ENCODE assay signal across 12 mouse cellular contexts in the genomic region with DNA sequence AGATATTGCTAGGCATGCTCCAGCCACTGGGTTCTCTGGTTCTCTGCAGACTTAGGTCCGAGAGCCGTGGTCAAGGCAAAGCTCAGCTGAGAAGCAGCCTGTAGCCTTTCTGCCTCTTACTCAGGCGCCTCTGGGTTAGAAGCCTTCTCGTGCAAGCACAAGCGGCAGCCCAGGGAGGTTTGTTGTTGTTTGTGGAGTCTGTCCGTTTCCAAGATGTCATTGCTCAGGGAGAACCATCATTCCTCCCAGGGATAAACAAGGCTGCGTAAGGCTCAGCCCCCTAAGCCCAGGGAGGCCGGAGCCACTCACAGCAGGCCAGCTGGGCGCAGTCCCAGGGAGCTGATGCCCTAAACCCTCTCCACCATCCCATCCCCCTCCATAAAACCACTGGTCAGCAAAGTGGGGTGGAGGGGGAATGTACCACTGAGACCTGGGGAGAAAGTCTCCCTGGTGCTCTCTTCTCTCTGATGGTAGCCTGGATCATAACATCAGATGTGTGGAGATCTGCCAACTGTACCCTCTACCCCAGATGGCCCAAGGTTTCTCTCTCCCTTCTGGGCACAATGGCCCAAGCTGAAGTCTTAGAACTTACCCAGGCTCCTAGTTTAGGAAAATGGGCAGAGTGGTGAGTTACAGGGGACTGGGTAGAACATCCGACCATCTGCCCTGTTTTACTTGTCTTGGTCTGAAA.
A peak's percentile ranks its signal among the peaks of the same experiment; 100 is the strongest.
DNase-seq lines count a peak whose midpoint lies in the region; ATAC-seq and TF ChIP-seq lines count a peak whose summit lies in the region.
"Had no signal": no experiment of that assay in that cellular context is flagged by ENCODE, and none has a peak within 500 bp of the region (broad histone marks: within the 10 kb centered on the region; RNA-seq: fewer than 3 reads in every experiment).

No protein-coding gene starts in this region.

- H3K4me1 ChIP-seq in lung, embryonic 15.5 days, result peaks cover 38% of the 10 kb centered on the region
- peaks cover 56% of the 10 kb centered on the region for H3K4me1 ChIP-seq in forebrain, embryonic 15.5 days
- H3K4me1 ChIP-seq in intestine, embryonic 16.5 days (ENCODE audit: control insufficient read depth, insufficient read depth, low read length), result peaks cover 34% of the 10 kb centered on the region
- H3K4me1 ChIP-seq in olfactory bulb, adult 2 months (ENCODE audit: control insufficient read depth, insufficient read depth, low read length), result peaks cover 36% of the 10 kb centered on the region

- no peak for DNase-seq in lung, postnatal 25 days (ENCODE audit: low spot score)
- DNase-seq in gastrocnemius, postnatal 14 days, result no peak
- DNase-seq in right cerebral cortex, adult 18-20 months, result no peak
- no peak for DNase-seq in adrenal gland, postnatal 25 days
- DNase-seq: adrenal gland, postnatal 36 days; heart, adult 18-20 months; kidney, postnatal 4 days had no signal

- no peak overlapping the region for H3K4me3 ChIP-seq in lung, embryonic 15.5 days
- H3K4me3 ChIP-seq in forebrain, embryonic 15.5 days, result no peak overlapping the region
- H3K4me3 ChIP-seq in intestine, embryonic 16.5 days (ENCODE audit: low read length), result 0 out of 2 replicates have a peak overlapping the region, but pooled peaks have one; percentile 3
- H3K4me3 ChIP-seq in olfactory bulb, adult 2 months (ENCODE audit: insufficient read depth, low read depth, low read length), result peak overlapping the region; percentile 21
- H3K4me3 ChIP-seq: limb, embryonic 15.5 days had no signal

- no peaks in the 10 kb centered on the region for H3K27me3 ChIP-seq in lung, embryonic 15.5 days
- H3K27me3 ChIP-seq in forebrain, embryonic 15.5 days, result no peaks in the 10 kb centered on the region
- no peaks in the 10 kb centered on the region for H3K27me3 ChIP-seq in intestine, embryonic 16.5 days (replicated peaks; ENCODE audit: control insufficient read depth, insufficient read depth, low read length)
- H3K27me3 ChIP-seq: limb, embryonic 15.5 days had no signal

- H3K9me3 ChIP-seq in lung, embryonic 15.5 days, result no peaks in the 10 kb centered on the region
- no peaks in the 10 kb centered on the region for H3K9me3 ChIP-seq in forebrain, embryonic 15.5 days
- H3K9me3 ChIP-seq in intestine, embryonic 16.5 days (ENCODE audit: control insufficient read depth, low read length), result no peaks in the 10 kb centered on the region
- H3K9me3 ChIP-seq: limb, embryonic 15.5 days had no signal

- peak overlapping the region; percentile 22; the same call in 1 of the 2 replicates for H3K9ac ChIP-seq in lung, embryonic 15.5 days
- no peak overlapping the region for H3K9ac ChIP-seq in forebrain, embryonic 15.5 days (replicated peaks)
- peak overlapping the region; percentile 38; the same call in 1 of the 2 replicates for H3K9ac ChIP-seq in intestine, embryonic 16.5 days (ENCODE audit: low read depth, low read length)
- H3K9ac ChIP-seq: limb, embryonic 15.5 days had no signal

- no peak for TF ChIP-seq CTCF in olfactory bulb, adult 2 months (IDR thresholded peaks at IDR 0.05; ENCODE audit: insufficient read depth, low read depth, low read length)

- 48% methylated on average over 10 of the region's 10 CpGs for WGBS in lung, embryonic 15.5 days
- WGBS in forebrain, embryonic 15.5 days, result 67% methylated on average over 10 of the region's 10 CpGs
- WGBS in intestine, embryonic 16.5 days, result 54% methylated on average over 10 of the region's 10 CpGs
- WGBS in olfactory bulb, adult 2 months, result 66% methylated on average over 10 of the region's 10 CpGs

- TF ChIP-seq POLR2A in olfactory bulb, adult 2 months (IDR thresholded peaks at IDR 0.05; ENCODE audit: insufficient read depth, low read depth, low read length), result no peak

- intact Hi-C loops in gastrocnemius, postnatal 14 days (cut with DNase I; ENCODE audit: low total_unique reads), result no loop called here

- no peak for ATAC-seq in lung, embryonic 15.5 days (ENCODE audit: borderline replicate concordance, extremely low read depth, low FRiP score, low TSS enrichment)
- ATAC-seq in forebrain, embryonic 15.5 days (replicated peaks), result no peak
- ATAC-seq in intestine, embryonic 16.5 days, result no peak

- H3K36me3 ChIP-seq in lung, embryonic 15.5 days, result 0 out of 2 replicates have a peak, but pooled peaks cover 3% of the 10 kb centered on the region
- 0 out of 2 replicates have a peak, but pooled peaks cover 6% of the 10 kb centered on the region for H3K36me3 ChIP-seq in forebrain, embryonic 15.5 days
- no peaks in the 10 kb centered on the region for H3K36me3 ChIP-seq in intestine, embryonic 16.5 days (ENCODE audit: control insufficient read depth, insufficient read depth, low read length)

- H3K4me2 ChIP-seq in lung, embryonic 15.5 days, result peak overlapping the region; percentile 16; the same call in 1 of the 2 replicates
- peak overlapping the region; percentile 64 for H3K4me2 ChIP-seq in forebrain, embryonic 15.5 days (replicated peaks)
- peak overlapping the region; percentile 26 for H3K4me2 ChIP-seq in intestine, embryonic 16.5 days (ENCODE audit: low read depth, low read length)

- no peak overlapping the region for H3K27ac ChIP-seq in lung, embryonic 15.5 days
- H3K27ac ChIP-seq in forebrain, embryonic 15.5 days (replicated peaks), result no peak overlapping the region
- H3K27ac ChIP-seq in intestine, embryonic 16.5 days (ENCODE audit: low read length), result no peak overlapping the region
- peak overlapping the region; percentile 32; the same call in 1 of the 2 replicates for H3K27ac ChIP-seq in olfactory bulb, adult 2 months (ENCODE audit: insufficient read depth, low read depth, low read length)
- H3K27ac ChIP-seq: limb, embryonic 15.5 days had no signal

Comparison
In these comparisons a context has a peak if more than half of its experiments do, and no peak if none do; other contexts are left out.
1. H3K4me3 ChIP-seq: peak in intestine, embryonic 16.5 days (single experiment) and olfactory bulb, adult 2 months (single experiment); none in lung, embryonic 15.5 days (single experiment) and forebrain, embryonic 15.5 days (single experiment).
2. Peak in every context shown above with its lines, with median percentiles within 50 percentile points of each other: H3K4me2 ChIP-seq.